15 mouse cellular contexts compared by ENCODE assay signal in the genomic region with DNA sequence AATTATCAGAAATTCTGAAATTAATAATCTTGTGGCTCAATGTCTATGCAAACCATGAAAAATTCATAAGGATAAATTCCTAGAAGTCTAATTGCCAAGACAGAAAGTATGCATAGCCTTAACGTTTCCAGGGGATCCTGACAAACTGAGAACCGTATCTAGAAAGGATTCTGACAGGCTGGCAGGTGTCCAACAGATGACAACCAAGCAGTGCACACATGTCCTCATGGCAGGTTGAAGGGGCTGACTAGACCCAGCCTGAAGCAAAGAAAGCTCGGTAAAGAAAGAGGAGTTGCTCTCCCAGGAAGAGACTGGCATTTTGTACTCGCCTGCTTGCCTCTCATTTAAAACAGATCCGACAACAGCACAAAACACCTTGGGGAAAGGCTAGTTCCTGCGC.
DNase-seq lines count a peak whose midpoint lies in the region; ATAC-seq and TF ChIP-seq lines count a peak whose summit lies in the region.
"Had no signal": no experiment of that assay in that cellular context is flagged by ENCODE, and none has a peak within 500 bp of the region (broad histone marks: within the 10 kb centered on the region; RNA-seq: fewer than 3 reads in every experiment).

No protein-coding gene starts in this region.

- H3K9ac ChIP-seq in forebrain, embryonic 14.5 days (ENCODE audit: low read length), result no peak overlapping the region
- no peak overlapping the region for H3K9ac ChIP-seq in forebrain, embryonic 15.5 days (replicated peaks)
- no peak overlapping the region for H3K9ac ChIP-seq in midbrain, postnatal 0 days (replicated peaks; ENCODE audit: low read length, poor library complexity, severe bottlenecking)
- H3K9ac ChIP-seq in midbrain, embryonic 16.5 days (ENCODE audit: low read depth, low read length), result no peak overlapping the region
- H3K9ac ChIP-seq: forebrain, postnatal 0 days; heart, embryonic 12.5 days; hindbrain, embryonic 12.5 days had no signal

- no peak for ATAC-seq in forebrain, embryonic 14.5 days
- ATAC-seq in forebrain, embryonic 15.5 days (replicated peaks), result no peak
- no peak for ATAC-seq in midbrain, postnatal 0 days (ENCODE audit: low FRiP score)
- no peak for ATAC-seq in midbrain, embryonic 16.5 days
- ATAC-seq: forebrain, postnatal 0 days; intestine, embryonic 16.5 days had no signal

- no peak overlapping the region for H3K27ac ChIP-seq in forebrain, embryonic 14.5 days (ENCODE audit: low read depth, low read length)
- no peak overlapping the region for H3K27ac ChIP-seq in forebrain, embryonic 15.5 days (replicated peaks)
- peak overlapping the region; percentile 20; the same call in 1 of the 2 replicates for H3K27ac ChIP-seq in layer of hippocampus, adult 2 months
- no peak overlapping the region for H3K27ac ChIP-seq in midbrain, postnatal 0 days (ENCODE audit: low read depth, low read length)
- H3K27ac ChIP-seq in midbrain, embryonic 16.5 days (ENCODE audit: low read length), result no peak overlapping the region
- H3K27ac ChIP-seq: hindbrain, embryonic 12.5 days had no signal

- WGBS in forebrain, embryonic 14.5 days, result 61% methylated on average over 6 of the region's 6 CpGs
- 45% methylated on average over 6 of the region's 6 CpGs for WGBS in forebrain, embryonic 15.5 days
- WGBS in midbrain, postnatal 0 days, result 41% methylated on average over 6 of the region's 6 CpGs
- WGBS in midbrain, embryonic 16.5 days, result 56% methylated on average over 6 of the region's 6 CpGs

- no peak overlapping the region for H3K4me3 ChIP-seq in forebrain, embryonic 14.5 days (ENCODE audit: low read depth, low read length)
- no peak overlapping the region for H3K4me3 ChIP-seq in forebrain, embryonic 15.5 days
- no peak overlapping the region for H3K4me3 ChIP-seq in layer of hippocampus, adult 2 months
- H3K4me3 ChIP-seq in midbrain, postnatal 0 days (ENCODE audit: low read depth, low read length), result no peak overlapping the region
- H3K4me3 ChIP-seq in midbrain, embryonic 16.5 days (ENCODE audit: low read depth, low read length), result no peak overlapping the region
- H3K4me3 ChIP-seq: heart, embryonic 12.5 days; hindbrain, embryonic 12.5 days had no signal

- peak; percentile 49 for DNase-seq in forebrain, embryonic 14.5 days (ENCODE audit: low spot score)
- DNase-seq in layer of hippocampus, adult 2 months (ENCODE audit: low spot score in 2 of 2), result no peak
- no peak for DNase-seq in layer of hippocampus, adult 18-20 months (ENCODE audit: low spot score in 2 of 2)
- DNase-seq in midbrain, postnatal 0 days (ENCODE audit: low spot score), result peak; percentile 41
- DNase-seq: adrenal gland, adult 2 months; adrenal gland, postnatal 25 days; cerebellum, adult 9-10 months; forebrain, postnatal 0 days; gastrocnemius, postnatal 14 days; heart, postnatal 36 days had no signal

- no peaks in the 10 kb centered on the region for H3K36me3 ChIP-seq in forebrain, embryonic 14.5 days (ENCODE audit: control insufficient read depth, insufficient read depth, low read length)
- no peaks in the 10 kb centered on the region for H3K36me3 ChIP-seq in forebrain, embryonic 15.5 days
- no peaks in the 10 kb centered on the region for H3K36me3 ChIP-seq in midbrain, postnatal 0 days (ENCODE audit: insufficient read depth, low read length)
- no peaks in the 10 kb centered on the region for H3K36me3 ChIP-seq in midbrain, embryonic 16.5 days (ENCODE audit: control insufficient read depth, insufficient read depth, low read length)
- H3K36me3 ChIP-seq: heart, embryonic 12.5 days; hindbrain, embryonic 12.5 days had no signal

- no peaks in the 10 kb centered on the region for H3K9me3 ChIP-seq in forebrain, embryonic 14.5 days (replicated peaks; ENCODE audit: control insufficient read depth, low read length)
- H3K9me3 ChIP-seq in forebrain, embryonic 15.5 days, result no peaks in the 10 kb centered on the region
- no peaks in the 10 kb centered on the region for H3K9me3 ChIP-seq in midbrain, postnatal 0 days (ENCODE audit: low read length)
- H3K9me3 ChIP-seq in midbrain, embryonic 16.5 days (replicated peaks; ENCODE audit: control insufficient read depth, low read length, poor library complexity, severe bottlenecking), result no peaks in the 10 kb centered on the region
- H3K9me3 ChIP-seq: heart, embryonic 12.5 days; hindbrain, embryonic 12.5 days had no signal

- H3K4me2 ChIP-seq in forebrain, embryonic 14.5 days (ENCODE audit: low read length), result no peak overlapping the region
- no peak overlapping the region for H3K4me2 ChIP-seq in forebrain, embryonic 15.5 days (replicated peaks)
- H3K4me2 ChIP-seq in midbrain, postnatal 0 days (ENCODE audit: low read depth, low read length, poor library complexity, severe bottlenecking), result no peak overlapping the region
- no peak overlapping the region for H3K4me2 ChIP-seq in midbrain, embryonic 16.5 days (ENCODE audit: low read length)
- H3K4me2 ChIP-seq: heart, embryonic 12.5 days; hindbrain, embryonic 12.5 days had no signal

- H3K4me1 ChIP-seq in forebrain, embryonic 14.5 days (ENCODE audit: control insufficient read depth, insufficient read depth, low read length), result no peaks in the 10 kb centered on the region
- peaks cover 2% of the 10 kb centered on the region; the same call in 1 of the 2 replicates for H3K4me1 ChIP-seq in forebrain, embryonic 15.5 days
- H3K4me1 ChIP-seq in midbrain, postnatal 0 days (ENCODE audit: insufficient read depth, low read length), result peaks cover 7% of the 10 kb centered on the region; the same call in 1 of the 2 replicates
- H3K4me1 ChIP-seq in midbrain, embryonic 16.5 days (ENCODE audit: control insufficient read depth, insufficient read depth, low read length), result no peaks in the 10 kb centered on the region; the same call in 1 of the 2 replicates
- H3K4me1 ChIP-seq: hindbrain, embryonic 12.5 days had no signal

- TF ChIP-seq CTCF in layer of hippocampus, adult 2 months (conservative IDR thresholded peaks at IDR 0.05), result no peak
- TF ChIP-seq CTCF in midbrain, postnatal 0 days (IDR thresholded peaks at IDR 0.05), result no peak

- H3K27me3 ChIP-seq in forebrain, embryonic 14.5 days (replicated peaks; ENCODE audit: control insufficient read depth, insufficient read depth, low read length), result no peaks in the 10 kb centered on the region
- no peaks in the 10 kb centered on the region for H3K27me3 ChIP-seq in forebrain, embryonic 15.5 days
- H3K27me3 ChIP-seq in midbrain, postnatal 0 days (ENCODE audit: insufficient read depth, low read length), result no peaks in the 10 kb centered on the region
- H3K27me3 ChIP-seq in midbrain, embryonic 16.5 days (ENCODE audit: control insufficient read depth, insufficient read depth, low read depth, low read length), result no peaks in the 10 kb centered on the region
- H3K27me3 ChIP-seq: heart, embryonic 12.5 days; hindbrain, embryonic 12.5 days had no signal

Comparison
In these comparisons a context has a peak if more than half of its experiments do, and no peak if none do; other contexts are left out.
1. DNase-seq: peak in forebrain, embryonic 14.5 days (single experiment) and midbrain, postnatal 0 days (single experiment); none in layer of hippocampus, adult 2 months (0 of 2) and layer of hippocampus, adult 18-20 months (0 of 2).